Mouse (Mus musculus): ENCODE data around the gene Myo18b. TPM values are rescaled to one million over a fixed set of nuclear protein-coding genes. Genes with fewer than 3 reads are reported as not detected.

Gene Myo18b
- total and polyA plus RNA-seq, 3 experiments: not detected

GRCm38 (mm10) chr5:112942244-112942643 is 46.1 kb upstream of the Myo18b start:
- H3K27ac ChIP-seq (ENCODE audit: insufficient read depth, low read depth): no peak overlapping the region
- H3K4me3 ChIP-seq (replicated peaks in 1 of 3; ENCODE audit: low read depth in 2 of 3, low read length in 2 of 3, poor library complexity in 1 of 3): no peak overlapping the region
- H3K27me3 ChIP-seq (replicated peaks): no peaks in the 10 kb centered on the region
- no peaks in the 10 kb centered on the region for H3K36me3 ChIP-seq (replicated peaks in 1 of 2; ENCODE audit: control insufficient read depth in 1 of 2, insufficient read depth in 1 of 2, low read length in 1 of 2)
- DNase-seq (ENCODE audit: extremely low read depth): no peak
- no peak overlapping the region for H3K4me2 ChIP-seq (ENCODE audit: insufficient read depth, low read depth, poor library complexity, severe bottlenecking)
- peaks cover 92% of the 10 kb centered on the region for H3K9me3 ChIP-seq (replicated peaks; ENCODE audit: low read length)
- H3K79me2 ChIP-seq (replicated peaks; ENCODE audit: control insufficient read depth, extremely low read depth, insufficient read depth, poor library complexity, severe bottlenecking): no peaks in the 10 kb centered on the region
- H3K4me1 ChIP-seq (ENCODE audit: control insufficient read depth in 1 of 2, insufficient read depth in 2 of 2): no peaks in the 10 kb centered on the region
- no peak for TF ChIP-seq JUN (IDR thresholded peaks at IDR 0.05; ENCODE audit: insufficient read depth, low read depth, low read length)
- TF ChIP-seq RAD21 (IDR thresholded peaks at IDR 0.05; ENCODE audit: low read depth, low read length): no peak
- TF ChIP-seq PAX5 (IDR thresholded peaks at IDR 0.05; ENCODE audit: low read length): no peak
- no peak for TF ChIP-seq RCOR1 (conservative IDR thresholded peaks at IDR 0.05; ENCODE audit: low read depth, low read length)
- in situ Hi-C loops (cut with MboI; ENCODE audit: low pct_ligation_motif_present, low pct_unique_long_range_greater_than_20kb, low sequenced_read_pairs) (no loop called here), dilution Hi-C loops (cut with MboI; ENCODE audit: extremely low pct_ligation_motif_present, extremely low pct_unique_long_range_greater_than_20kb, low sequenced_read_pairs) (no loop called here)
- H3K9ac ChIP-seq (ENCODE audit: insufficient read depth, low read depth): no peak overlapping the region

GRCm38 (mm10) chr5:112941001-112941400 is 44.8 kb upstream of the Myo18b start:
- no peak overlapping the region for H3K9ac ChIP-seq (ENCODE audit: insufficient read depth, low read depth)
- in situ Hi-C loops (cut with MboI; ENCODE audit: low pct_ligation_motif_present, low pct_unique_long_range_greater_than_20kb, low sequenced_read_pairs) (no loop called here), dilution Hi-C loops (cut with MboI; ENCODE audit: extremely low pct_ligation_motif_present, extremely low pct_unique_long_range_greater_than_20kb, low sequenced_read_pairs) (no loop called here)
- peaks cover 93% of the 10 kb centered on the region for H3K9me3 ChIP-seq (replicated peaks; ENCODE audit: low read length)
- H3K36me3 ChIP-seq (replicated peaks in 1 of 2; ENCODE audit: control insufficient read depth in 1 of 2, insufficient read depth in 1 of 2, low read length in 1 of 2): no peaks in the 10 kb centered on the region
- H3K79me2 ChIP-seq (replicated peaks; ENCODE audit: control insufficient read depth, extremely low read depth, insufficient read depth, poor library complexity, severe bottlenecking): no peaks in the 10 kb centered on the region
- no peak overlapping the region for H3K4me3 ChIP-seq (replicated peaks in 1 of 3; ENCODE audit: low read depth in 2 of 3, low read length in 2 of 3, poor library complexity in 1 of 3)
- TF ChIP-seq MYC (IDR thresholded peaks at IDR 0.05; ENCODE audit: low read depth, low read length): no peak
- no peak for TF ChIP-seq CHD1 (IDR thresholded peaks at IDR 0.05; ENCODE audit: low read depth, low read length)
- TF ChIP-seq RAD21 (IDR thresholded peaks at IDR 0.05; ENCODE audit: low read depth, low read length): no peak
- TF ChIP-seq RCOR1 (conservative IDR thresholded peaks at IDR 0.05; ENCODE audit: low read depth, low read length): no peak
- TF ChIP-seq IRF4 (IDR thresholded peaks at IDR 0.05; ENCODE audit: low read depth, low read length): no peak
- H3K27ac ChIP-seq (ENCODE audit: insufficient read depth, low read depth): no peak overlapping the region
- H3K27me3 ChIP-seq (replicated peaks): no peaks in the 10 kb centered on the region
- DNase-seq (ENCODE audit: extremely low read depth): no peak
- no peak overlapping the region for H3K4me2 ChIP-seq (ENCODE audit: insufficient read depth, low read depth, poor library complexity, severe bottlenecking)
- H3K4me1 ChIP-seq (ENCODE audit: control insufficient read depth in 1 of 2, insufficient read depth in 2 of 2): no peaks in the 10 kb centered on the region

- TF ChIP-seq EP300 (IDR thresholded peaks at IDR 0.05; ENCODE audit: low read length): no peak
- no peak for TF ChIP-seq USF1 (IDR thresholded peaks at IDR 0.05; ENCODE audit: low read depth, low read length)
- no peak for TF ChIP-seq NRF1 (IDR thresholded peaks at IDR 0.05; ENCODE audit: low read depth, low read length)
- TF ChIP-seq MAX (IDR thresholded peaks at IDR 0.05; ENCODE audit: low read length): no peak
- no peak for TF ChIP-seq KAT2A (IDR thresholded peaks at IDR 0.05; ENCODE audit: insufficient replicate concordance, low read length)
- no peak for TF ChIP-seq CTCF (conservative IDR thresholded peaks at IDR 0.05 in 1 of 2, IDR thresholded peaks at IDR 0.05 in 1 of 2; ENCODE audit: low read depth in 2 of 2, low read length in 2 of 2)
- TF ChIP-seq MAFK (IDR thresholded peaks at IDR 0.05; ENCODE audit: insufficient replicate concordance, low read length): no peak
- TF ChIP-seq TCF12 (IDR thresholded peaks at IDR 0.05; ENCODE audit: low read depth, low read length): no peak
- no peak for TF ChIP-seq MEF2A (IDR thresholded peaks at IDR 0.05; ENCODE audit: borderline replicate concordance, low read depth, low read length)
- TF ChIP-seq E2F4 (IDR thresholded peaks at IDR 0.05; ENCODE audit: insufficient replicate concordance, low read depth, low read length): no peak
- TF ChIP-seq CHD1 (IDR thresholded peaks at IDR 0.05; ENCODE audit: low read depth, low read length): no peak
- TF ChIP-seq CHD2 (IDR thresholded peaks at IDR 0.05; ENCODE audit: low read length): no peak
- no peak for TF ChIP-seq SIN3A (IDR thresholded peaks at IDR 0.05; ENCODE audit: low read length)
- no peak for TF ChIP-seq JUN (IDR thresholded peaks at IDR 0.05; ENCODE audit: insufficient read depth, low read depth, low read length)
- no peak for TF ChIP-seq PAX5 (IDR thresholded peaks at IDR 0.05; ENCODE audit: low read length)
- no peak for TF ChIP-seq ZC3H11A (IDR thresholded peaks at IDR 0.05; ENCODE audit: low read depth, low read length)
- TF ChIP-seq ZMIZ1 (IDR thresholded peaks at IDR 0.05; ENCODE audit: low read depth, low read length): no peak
- no peak for TF ChIP-seq ELF1 (IDR thresholded peaks at IDR 0.05; ENCODE audit: low read depth, low read length)
- no peak for DNase-seq (ENCODE audit: extremely low read depth)
- Histone ChIP-seq H3K4me1 (ENCODE audit: control insufficient read depth in 1 of 2, insufficient read depth in 2 of 2) (no peaks in the 10 kb centered on the region), H3K79me2 (replicated peaks; ENCODE audit: control insufficient read depth, extremely low read depth, insufficient read depth, poor library complexity, severe bottlenecking) (no peaks in the 10 kb centered on the region), H3K27ac (ENCODE audit: insufficient read depth, low read depth) (no peak overlapping the region), H3K9ac (ENCODE audit: insufficient read depth, low read depth) (no peak overlapping the region), H3K27me3 (replicated peaks) (no peaks in the 10 kb centered on the region), H3K4me2 (ENCODE audit: insufficient read depth, low read depth, poor library complexity, severe bottlenecking) (no peak overlapping the region), H3K4me3 (replicated peaks in 1 of 3; ENCODE audit: low read depth in 2 of 3, low read length in 2 of 3, poor library complexity in 1 of 3) (no peak overlapping the region), H3K9me3 (replicated peaks; ENCODE audit: low read length) (peaks cover 96% of the 10 kb centered on the region), H3K36me3 (replicated peaks in 1 of 2; ENCODE audit: control insufficient read depth in 1 of 2, insufficient read depth in 1 of 2, low read length in 1 of 2) (no peaks in the 10 kb centered on the region)
- dilution Hi-C loops (cut with MboI; ENCODE audit: extremely low pct_ligation_motif_present, extremely low pct_unique_long_range_greater_than_20kb, low sequenced_read_pairs): no loop called here
- in situ Hi-C loops (cut with MboI; ENCODE audit: low pct_ligation_motif_present, low pct_unique_long_range_greater_than_20kb, low sequenced_read_pairs): no loop called here
These were observed 40.5 kb upstream of the Myo18b start for GRCm38 (mm10) chr5:112936632-112937031.
